Mouse (Mus musculus): Measurements from ENCODE around the gene Csrnp2. TPM values are rescaled to one million over a fixed set of nuclear protein-coding genes. Genes with fewer than 3 reads are reported as not detected.

Gene Csrnp2
- total RNA-seq (2023) = 10.2 TPM

GRCm38 (mm10) chr15:100495102-100495501, at the start of gene Csrnp2:
TSS of gene Csrnp2 (minus strand) at chr15:100495488.

GRCm38 (mm10) chr15:100468295-100469188, 26.7 kb downstream of the Csrnp2 start, which contains the start of gene Letmd1:
TSS of gene Letmd1 (plus strand) at chr15:100469023.

Other genes starting within 250 kb of the Csrnp2 start
- gene Tmprss12, start 214.7 kb downstream of the Csrnp2 start, total RNA-seq (2023) = not detected
- 32.5 TPM for gene Mettl7a1, start 191.3 kb downstream of the Csrnp2 start, total RNA-seq (2023)
- not detected for gene Mettl7a3, start 160.6 kb downstream of the Csrnp2 start, total RNA-seq (2023)
- not detected for gene Methig1, start 142.3 kb downstream of the Csrnp2 start, total RNA-seq (2023)
- gene Mettl7a2, start 142.3 kb downstream of the Csrnp2 start, total RNA-seq (2023) = 1.2 TPM
- gene Higd1c, start 130.9 kb downstream of the Csrnp2 start, total RNA-seq (2023) = not detected
- not detected for gene Gm5475, start 73.3 kb downstream of the Csrnp2 start, total RNA-seq (2023)
- 70.8 TPM for gene Slc11a2, start 70.4 kb downstream of the Csrnp2 start, total RNA-seq (2023)
- 57.2 TPM for gene Letmd1, start 26.5 kb downstream of the Csrnp2 start, total RNA-seq (2023)
- 11.4 TPM for gene Tfcp2, start 56.5 kb upstream of the Csrnp2 start, total RNA-seq (2023)
- gene Pou6f1, start 104.5 kb upstream of the Csrnp2 start, total RNA-seq (2023) = 30.2 TPM
- 342 TPM for gene Dazap2, start 119.9 kb upstream of the Csrnp2 start, total RNA-seq (2023)
- 4.2 TPM for gene Smagp, start 141.5 kb upstream of the Csrnp2 start, total RNA-seq (2023)
- gene Bin2, start 174.1 kb upstream of the Csrnp2 start, total RNA-seq (2023) = 419 TPM
- 9.8 TPM for gene Cela1, start 192.4 kb upstream of the Csrnp2 start, total RNA-seq (2023)
- gene Galnt6, start 233.9 kb upstream of the Csrnp2 start, total RNA-seq (2023) = 131 TPM